Mouse (Mus musculus): Measurements from ENCODE around the gene Lamb3. TPM values are rescaled to one million over a fixed set of nuclear protein-coding genes. Genes with fewer than 3 reads are reported as not detected.

Lamb3 gene
- polyA plus RNA-seq (2016; fragmentation: Nextera tagmentation; extraction: Ambion mirVana) = 0.36 and 0.52 TPM in 2 replicates

DNA sequence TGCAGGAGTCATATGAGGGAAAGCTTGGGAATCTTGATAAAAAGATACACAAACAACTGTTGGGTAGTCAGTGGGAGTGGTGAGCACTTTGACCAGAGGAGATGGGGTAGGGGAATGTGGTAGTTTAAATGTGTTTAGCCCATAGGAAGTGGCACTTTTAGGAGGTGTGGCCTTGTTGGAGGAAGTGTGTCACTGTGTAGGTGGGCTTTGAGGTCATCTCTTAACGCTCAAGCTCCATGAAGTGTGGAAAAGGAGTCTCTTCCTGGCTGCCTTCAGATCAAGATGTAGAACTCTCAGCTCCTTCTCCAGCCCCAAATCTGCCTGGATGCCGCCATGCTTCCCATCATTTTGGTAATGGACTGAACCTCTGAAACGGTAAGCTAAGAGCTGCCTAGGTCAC lies at the start of gene Lamb3:
Lamb3 (plus strand) TSS at position 197 of the 400 bp plus-strand sequence.
- no peak for ATAC-seq (ENCODE audit: low FRiP score)
- H3K27me3 ChIP-seq = no peaks in the 10 kb centered on the region
- no peak within 1 kb of the TSS for H3K9ac ChIP-seq
- no peaks in the 10 kb centered on the region for H3K36me3 ChIP-seq
- no peaks in the 10 kb centered on the region for H3K4me1 ChIP-seq
- no peak within 1 kb of the TSS for H3K4me3 ChIP-seq
- no peak within 1 kb of the TSS for H3K4me2 ChIP-seq (replicated peaks)
- H3K9me3 ChIP-seq (replicated peaks) = no peaks in the 10 kb centered on the region
- 89% methylated on average over 3 of the region's 3 CpGs for WGBS
- H3K27ac ChIP-seq = no peak within 1 kb of the TSS

DNA sequence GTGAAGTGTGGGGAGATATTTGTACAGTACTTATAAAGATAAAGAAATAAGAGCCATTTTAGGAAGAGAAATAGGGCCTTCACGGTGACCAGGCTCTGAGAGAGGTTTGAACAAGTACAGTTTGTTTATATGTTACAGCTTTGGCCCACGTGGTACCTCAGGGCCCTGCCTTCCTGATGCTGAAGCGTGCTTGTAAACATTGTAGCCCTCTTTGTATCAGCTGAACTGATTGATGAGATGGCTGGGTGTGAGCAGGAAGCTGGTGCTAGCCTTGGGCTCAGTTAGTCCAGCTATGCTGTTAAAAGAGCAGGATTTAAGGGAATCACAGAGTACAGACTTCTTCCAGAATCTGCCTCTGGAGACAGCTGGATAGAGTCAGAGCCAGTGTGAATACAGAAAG lies 48.3 kb upstream of the Lamb3 start:
- Histone ChIP-seq H3K27ac (no peak overlapping the region), H3K36me3 (no peaks in the 10 kb centered on the region), H3K9ac (no peak overlapping the region), H3K4me2 (replicated peaks) (no peak overlapping the region), H3K4me3 (no peak overlapping the region), H3K4me1 (peaks cover 8% of the 10 kb centered on the region), H3K27me3 (peaks cover 24% of the 10 kb centered on the region), H3K9me3 (replicated peaks) (no peaks in the 10 kb centered on the region)
- ATAC-seq (ENCODE audit: low FRiP score) = no peak
- WGBS = 44% methylated on average over 3 of the region's 3 CpGs

DNA sequence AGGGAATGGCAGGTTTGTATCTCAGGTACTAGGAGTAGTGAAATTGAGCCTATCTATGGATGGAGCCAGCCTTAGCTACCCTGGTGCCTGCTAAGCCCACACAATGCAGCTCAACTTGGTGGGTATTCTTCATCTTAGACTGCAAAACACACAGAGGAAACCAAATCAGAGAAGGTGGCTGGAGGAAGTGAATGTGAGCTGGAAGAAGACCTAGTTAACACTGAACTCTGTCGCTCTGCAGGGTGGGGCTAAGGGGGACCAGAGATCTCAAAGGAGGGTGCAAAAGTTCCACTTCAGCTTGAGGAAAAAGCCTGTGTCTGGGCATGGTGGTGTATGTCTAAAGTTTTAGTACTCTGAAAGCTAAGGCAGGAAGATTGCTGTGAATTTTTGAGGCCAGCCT lies 47.9 kb upstream of the Lamb3 start:
- Histone ChIP-seq H3K4me3 (no peak overlapping the region), H3K4me2 (replicated peaks) (no peak overlapping the region), H3K27me3 (peaks cover 19% of the 10 kb centered on the region), H3K36me3 (no peaks in the 10 kb centered on the region), H3K4me1 (peaks cover 8% of the 10 kb centered on the region), H3K27ac (no peak overlapping the region), H3K9ac (no peak overlapping the region), H3K9me3 (replicated peaks) (no peaks in the 10 kb centered on the region)
- no peak for ATAC-seq (ENCODE audit: low FRiP score)
- 48% methylated on average over 1 of the region's 1 CpGs for WGBS

DNA sequence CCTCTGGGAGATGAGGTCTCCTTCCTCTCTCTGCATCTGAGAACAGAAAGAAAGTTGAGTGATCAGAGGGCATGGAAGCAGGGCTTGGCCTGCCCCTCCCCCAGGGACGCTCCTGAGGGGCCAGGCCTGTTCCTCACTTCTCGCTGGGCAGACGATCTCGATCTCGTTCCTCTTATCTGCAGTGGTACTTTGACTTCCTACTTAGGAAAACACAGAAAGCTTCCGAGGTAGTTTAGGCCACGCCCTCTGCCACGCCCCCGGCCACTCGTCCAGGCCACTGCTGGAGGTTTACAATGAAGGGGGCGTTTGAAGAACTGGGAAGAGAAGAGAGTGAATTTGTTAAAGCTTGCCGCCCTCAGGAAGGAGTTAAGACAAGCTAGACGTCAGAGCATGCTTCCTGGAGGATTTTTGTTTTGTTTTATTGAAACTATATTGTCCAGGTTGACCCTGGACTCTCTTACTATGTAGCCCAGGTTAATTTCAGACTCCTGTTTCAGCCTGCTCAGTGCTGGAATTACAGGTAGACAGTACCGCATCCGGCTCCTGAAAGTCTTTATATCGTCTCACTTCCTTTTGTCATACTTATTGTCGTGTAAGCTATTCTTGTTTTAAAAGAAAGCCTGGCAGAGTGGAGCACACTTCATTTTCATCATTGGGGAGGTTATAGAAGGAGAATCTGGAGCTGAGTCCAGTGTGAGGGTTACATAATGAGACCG lies 47.0 kb upstream of the Lamb3 start:
- no peaks in the 10 kb centered on the region for H3K9me3 ChIP-seq (replicated peaks)
- 16% methylated on average over 18 of the region's 18 CpGs for WGBS
- no peak overlapping the region for H3K27ac ChIP-seq
- no peak overlapping the region for H3K9ac ChIP-seq
- no peaks in the 10 kb centered on the region for H3K36me3 ChIP-seq
- peaks cover 11% of the 10 kb centered on the region for H3K27me3 ChIP-seq
- peak overlapping the region; percentile 5; the same call in 1 of the 2 replicates for H3K4me3 ChIP-seq
- H3K4me2 ChIP-seq (replicated peaks) = peak overlapping the region; percentile 32
- no peak for ATAC-seq (ENCODE audit: low FRiP score)
- peaks cover 8% of the 10 kb centered on the region for H3K4me1 ChIP-seq

DNA sequence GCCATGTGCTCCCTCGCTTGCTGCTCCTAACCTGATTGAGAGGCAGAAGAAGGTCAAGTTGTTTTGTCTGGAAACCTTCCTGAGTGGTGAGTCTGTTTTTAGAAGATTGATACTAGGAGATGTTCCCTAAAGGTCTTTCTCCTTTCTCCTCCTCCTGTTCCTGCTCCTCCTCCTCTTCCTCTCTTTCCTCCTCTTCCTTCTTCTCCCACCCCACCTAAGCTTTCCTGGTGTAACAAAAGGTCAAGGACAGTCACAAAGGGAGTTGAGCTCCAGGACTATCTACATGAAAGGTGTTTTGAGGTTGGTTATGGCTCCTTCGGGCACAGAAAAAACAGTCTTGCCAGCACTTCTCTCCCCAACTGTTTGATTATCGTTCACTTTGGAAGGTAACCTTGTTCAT lies 39.8 kb upstream of the Lamb3 start, which contains the start of gene A130010J15Rik:
A130010J15Rik (plus strand) TSS at position 301 of the 400 bp plus-strand sequence.
- whole genome bisulfite sequencing = 99% methylated on average over 3 of the region's 3 CpGs
- H3K4me1 ChIP-seq = peaks cover 15% of the 10 kb centered on the region
- no peak within 1 kb of the TSS for H3K9ac ChIP-seq
- no peaks in the 10 kb centered on the region for H3K36me3 ChIP-seq
- H3K27me3 ChIP-seq = no peaks in the 10 kb centered on the region; the same call in 1 of the 2 replicates
- H3K9me3 ChIP-seq (replicated peaks) = no peaks in the 10 kb centered on the region
- no peak within 1 kb of the TSS for H3K4me3 ChIP-seq
- H3K4me2 ChIP-seq (replicated peaks) = no peak within 1 kb of the TSS
- no peak within 1 kb of the TSS for H3K27ac ChIP-seq
- ATAC-seq (ENCODE audit: low FRiP score) = no peak

DNA sequence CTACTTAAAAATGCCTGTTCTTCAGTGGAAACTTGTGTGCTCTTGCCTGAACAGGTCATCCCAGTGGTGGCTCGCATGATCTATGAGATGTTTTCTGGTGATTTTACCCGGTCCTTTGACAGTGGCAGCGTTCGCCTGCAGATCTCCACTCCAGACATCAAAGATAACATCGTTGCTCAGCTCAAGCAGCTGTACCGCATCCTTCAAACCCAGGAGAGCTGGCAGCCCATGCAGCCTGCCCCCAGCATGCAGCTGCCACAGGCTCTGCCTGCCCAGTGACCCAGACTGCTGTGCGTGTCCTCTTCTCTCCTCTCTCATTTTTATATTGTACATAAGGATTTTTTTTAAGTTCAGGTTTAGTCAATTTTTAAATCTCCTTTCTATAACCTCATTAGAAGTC lies 38.3 kb upstream of the Lamb3 start:
- Histone ChIP-seq H3K36me3 (no peaks in the 10 kb centered on the region), H3K9me3 (replicated peaks) (no peaks in the 10 kb centered on the region), H3K4me2 (replicated peaks) (no peak overlapping the region), H3K9ac (no peak overlapping the region), H3K27ac (no peak overlapping the region), H3K4me3 (no peak overlapping the region), H3K4me1 (peaks cover 22% of the 10 kb centered on the region), H3K27me3 (no peaks in the 10 kb centered on the region; the same call in 1 of the 2 replicates)
- 93% methylated on average over 7 of the region's 7 CpGs for WGBS
- no peak for ATAC-seq (ENCODE audit: low FRiP score)

DNA sequence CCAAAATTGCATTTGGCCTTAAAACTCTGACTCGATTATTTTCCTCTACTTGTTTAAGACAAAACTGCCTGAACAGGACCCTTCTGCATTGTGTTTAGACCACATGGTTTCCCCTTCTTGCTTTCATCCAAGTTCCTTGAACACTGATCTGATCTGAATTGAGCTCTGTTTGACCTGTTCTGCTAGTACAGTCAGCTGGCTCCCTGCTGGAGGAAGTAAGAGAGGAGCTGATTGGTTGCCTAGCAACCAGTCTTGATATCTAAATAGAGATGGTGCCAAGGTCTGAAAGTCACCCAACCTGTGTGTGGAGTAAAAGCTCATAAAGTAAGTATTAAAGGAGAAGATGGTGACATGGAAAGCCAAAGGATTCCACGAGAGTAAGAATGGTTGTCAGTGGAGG lies 37.6 kb upstream of the Lamb3 start:
- H3K9me3 ChIP-seq (replicated peaks) = no peaks in the 10 kb centered on the region
- H3K4me3 ChIP-seq = no peak overlapping the region
- peaks cover 28% of the 10 kb centered on the region for H3K4me1 ChIP-seq
- H3K36me3 ChIP-seq = no peaks in the 10 kb centered on the region
- H3K4me2 ChIP-seq (replicated peaks) = no peak overlapping the region
- H3K27me3 ChIP-seq = no peaks in the 10 kb centered on the region; the same call in 1 of the 2 replicates
- no peak for ATAC-seq (ENCODE audit: low FRiP score)
- no peak overlapping the region for H3K9ac ChIP-seq
- WGBS = 91% methylated on average over 2 of the region's 2 CpGs
- no peak overlapping the region for H3K27ac ChIP-seq

DNA sequence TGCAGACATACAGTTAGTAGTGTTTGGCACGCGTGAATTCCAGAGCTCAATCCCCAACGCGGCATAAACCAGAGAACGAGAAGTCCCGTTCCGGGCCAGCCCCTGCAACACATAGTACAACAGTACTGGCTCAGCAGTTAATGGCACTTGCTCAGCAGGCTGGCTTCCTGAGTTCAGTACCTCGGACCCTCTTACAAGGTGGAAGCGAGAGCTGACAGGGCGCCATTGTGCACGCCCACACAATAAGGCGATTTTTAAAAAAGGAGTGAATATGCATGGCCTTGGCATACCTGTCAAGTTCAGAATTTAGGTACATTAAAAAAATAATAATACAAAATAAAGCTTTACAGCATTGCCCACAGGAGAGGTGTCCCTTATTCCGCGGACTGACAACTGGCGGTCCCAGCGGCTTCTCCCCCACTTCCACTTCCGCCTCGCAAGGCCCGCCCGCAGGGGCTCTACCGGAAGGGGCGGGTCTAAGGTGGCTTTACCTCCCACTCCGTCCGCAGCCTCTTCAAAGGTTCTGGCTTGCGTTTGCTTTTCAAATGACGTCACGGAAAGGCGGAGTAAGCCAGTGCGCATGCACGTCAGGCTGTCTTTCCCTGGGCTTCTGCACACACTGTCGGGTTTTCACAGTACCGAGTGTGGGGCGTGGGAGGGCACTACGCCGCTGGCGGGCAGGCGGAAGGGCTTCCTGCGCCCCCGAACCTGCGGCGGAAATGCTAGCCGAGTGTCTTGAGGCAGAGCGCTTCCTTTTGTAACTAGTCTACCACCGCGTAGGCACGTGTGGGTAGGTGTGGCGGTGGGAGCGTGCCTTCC lies 34.3 kb upstream of the Lamb3 start:
- WGBS = 2% methylated on average over 48 of the region's 48 CpGs

DNA sequence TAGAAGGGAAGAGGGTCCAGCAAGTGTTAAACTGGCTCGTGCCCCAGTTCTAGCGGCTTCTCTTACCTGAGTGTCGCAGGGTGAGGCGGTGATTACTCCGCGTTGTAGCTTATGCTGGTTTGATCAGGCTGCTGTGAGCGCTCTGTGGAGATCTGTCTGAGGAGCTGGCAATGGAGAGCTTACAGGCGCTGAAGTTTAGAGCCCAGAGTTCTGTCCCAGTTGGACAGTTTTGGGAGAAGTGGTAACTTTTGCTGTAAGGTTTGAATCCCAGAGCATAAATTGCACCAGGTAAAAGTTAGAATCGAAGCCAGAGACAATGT lies 33.7 kb upstream of the Lamb3 start:
- Histone ChIP-seq H3K36me3 (no peaks in the 10 kb centered on the region), H3K4me3 (peak overlapping the region; percentile 69), H3K4me1 (peaks cover 32% of the 10 kb centered on the region), H3K27me3 (no peaks in the 10 kb centered on the region), H3K4me2 (replicated peaks) (peak overlapping the region; percentile 80), H3K9me3 (replicated peaks) (no peaks in the 10 kb centered on the region), H3K9ac (peak overlapping the region; percentile 67), H3K27ac (peak overlapping the region; percentile 77)
- WGBS = 26% methylated on average over 9 of the region's 9 CpGs
- no peak for ATAC-seq (ENCODE audit: low FRiP score)

More for the DNA sequence above, 34.3 kb upstream of the Lamb3 start:
- Histone ChIP-seq H3K4me3 (peak overlapping the region; percentile 69), H3K9me3 (replicated peaks) (no peaks in the 10 kb centered on the region), H3K9ac (peak overlapping the region; percentile 81), H3K4me2 (replicated peaks) (peak overlapping the region; percentile 80), H3K27me3 (no peaks in the 10 kb centered on the region), H3K27ac (peak overlapping the region; percentile 77), H3K36me3 (no peaks in the 10 kb centered on the region), H3K4me1 (peaks cover 32% of the 10 kb centered on the region)
- ATAC-seq (ENCODE audit: low FRiP score) = peak; percentile 99

DNA sequence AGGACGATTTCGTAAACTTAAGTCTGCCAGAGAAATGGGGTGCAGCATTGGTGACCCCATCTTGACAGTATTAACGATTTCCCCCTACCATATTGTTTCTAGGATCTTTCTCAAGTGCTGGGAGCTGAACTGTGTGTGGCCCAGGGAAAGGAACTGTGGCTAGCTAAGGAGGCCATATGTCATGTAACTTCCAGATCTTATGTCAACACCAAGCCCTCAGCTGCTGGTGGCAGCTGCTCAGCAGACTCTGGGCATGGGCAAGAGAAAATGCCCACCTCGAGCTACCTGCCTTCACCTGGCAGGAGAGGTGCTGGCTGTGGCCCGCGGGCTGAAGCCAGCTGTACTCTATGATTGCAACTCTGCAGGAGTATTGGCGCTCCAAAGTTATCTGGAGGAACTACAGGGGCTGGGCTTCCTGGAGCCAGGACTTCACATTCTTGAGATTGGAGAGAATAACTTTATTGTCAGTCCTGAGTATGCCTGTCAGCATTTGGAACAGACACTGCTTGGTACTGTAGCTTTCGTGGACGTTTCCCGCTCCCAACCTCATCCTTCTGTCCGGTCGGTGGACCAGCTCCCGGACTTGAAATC lies 33.3 kb upstream of the Lamb3 start:
- ATAC-seq (ENCODE audit: low FRiP score) = no peak
- Histone ChIP-seq H3K36me3 (no peaks in the 10 kb centered on the region), H3K9me3 (replicated peaks) (no peaks in the 10 kb centered on the region), H3K4me3 (peak overlapping the region; percentile 69), H3K9ac (peak overlapping the region; percentile 67), H3K4me1 (peaks cover 32% of the 10 kb centered on the region), H3K27ac (no peak overlapping the region), H3K27me3 (no peaks in the 10 kb centered on the region), H3K4me2 (replicated peaks) (peak overlapping the region; percentile 80)
- WGBS = 93% methylated on average over 13 of the region's 13 CpGs

DNA sequence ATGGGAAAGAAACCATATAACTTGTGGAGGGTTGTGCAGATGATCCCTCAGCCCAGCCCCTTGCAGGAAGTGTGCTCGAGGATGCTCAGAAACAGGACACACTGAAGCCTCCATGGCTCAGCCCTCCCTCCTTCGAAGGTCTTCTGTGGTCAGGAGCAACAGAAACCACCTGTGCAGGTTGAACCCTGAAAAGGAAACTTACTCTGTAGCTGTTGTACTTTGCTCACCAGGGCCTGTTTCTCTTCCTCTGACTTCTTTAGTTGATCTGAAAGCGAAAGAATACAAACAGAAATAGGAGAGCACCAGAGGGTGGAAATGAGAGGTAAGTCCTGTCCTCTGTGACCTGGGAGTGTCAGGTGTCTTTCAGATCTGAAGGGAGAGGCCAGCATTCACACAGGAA lies 26.4 kb upstream of the Lamb3 start:
- Histone ChIP-seq H3K4me1 (no peaks in the 10 kb centered on the region), H3K27me3 (no peaks in the 10 kb centered on the region), H3K4me2 (replicated peaks) (no peak overlapping the region), H3K4me3 (no peak overlapping the region), H3K36me3 (no peaks in the 10 kb centered on the region), H3K27ac (no peak overlapping the region), H3K9ac (no peak overlapping the region), H3K9me3 (replicated peaks) (no peaks in the 10 kb centered on the region)
- no peak for ATAC-seq (ENCODE audit: low FRiP score)
- 82% methylated on average over 3 of the region's 3 CpGs for WGBS

DNA sequence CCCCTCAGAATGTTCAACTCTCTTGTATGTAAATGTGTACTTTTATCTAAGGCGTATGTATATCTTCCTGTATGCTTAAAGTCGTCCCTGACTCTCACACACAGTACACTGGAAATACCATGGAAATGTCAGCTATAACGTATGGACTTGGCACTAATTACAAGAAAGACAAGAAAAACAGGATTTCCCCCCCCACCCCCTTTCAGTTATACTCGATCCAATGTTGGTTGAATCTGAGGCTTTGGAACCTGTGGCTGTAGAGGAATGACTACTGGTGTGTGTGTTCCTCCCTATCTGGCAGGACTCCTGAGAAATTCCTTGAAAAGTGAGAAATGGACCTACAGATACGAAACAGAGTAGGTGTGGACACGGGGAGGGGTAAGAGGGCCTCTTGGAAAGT lies 19.2 kb upstream of the Lamb3 start:
- Histone ChIP-seq H3K4me1 (peaks cover 15% of the 10 kb centered on the region), H3K36me3 (no peaks in the 10 kb centered on the region), H3K9me3 (replicated peaks) (no peaks in the 10 kb centered on the region), H3K27ac (no peak overlapping the region), H3K27me3 (no peaks in the 10 kb centered on the region), H3K4me2 (replicated peaks) (no peak overlapping the region), H3K9ac (no peak overlapping the region), H3K4me3 (no peak overlapping the region)
- no peak for ATAC-seq (ENCODE audit: low FRiP score)
- 84% methylated on average over 6 of the region's 6 CpGs for WGBS

Data from hindbrain, embryonic 12.5 days (tissue).